Mouse (Mus musculus): ENCODE data around the gene Pak1ip1.

GRCm38 (mm10) chr13:40979321-40979720, 21.5 kb upstream of the Pak1ip1 start:
- no peak for TF ChIP-seq POLR2A (IDR thresholded peaks at IDR 0.05; ENCODE audit: insufficient read depth, low read depth, low read length)
- peak; percentile 64 for TF ChIP-seq CTCF (IDR thresholded peaks at IDR 0.05)
- TF ChIP-seq EP300 (IDR thresholded peaks at IDR 0.05; ENCODE audit: insufficient read depth, low read depth, low read length) = 0 out of 2 replicates have a peak, but pooled peaks have one; percentile 61
